Mouse (Mus musculus) lung, adult 2 months (tissue): ENCODE results near the gene E2f3.

Experiments used
- CTCF ChIP-seq: fragments of 200-500 bp; IDR thresholded peaks from 2 replicates; pipeline ENCODE4 v1.5.1; 2011; ENCODE audit warnings: mild to moderate bottlenecking, low read length, control low read depth; ENCODE audit not compliant: insufficient read depth
- POLR2A ChIP-seq: fragments of 200-500 bp; IDR thresholded peaks from 2 replicates; pipeline ENCODE4 v1.6.1; 2011; ENCODE audit warnings: low read depth, mild to moderate bottlenecking, control low read depth, low read length, borderline replicate concordance; ENCODE audit errors: extremely low read depth

DNA sequence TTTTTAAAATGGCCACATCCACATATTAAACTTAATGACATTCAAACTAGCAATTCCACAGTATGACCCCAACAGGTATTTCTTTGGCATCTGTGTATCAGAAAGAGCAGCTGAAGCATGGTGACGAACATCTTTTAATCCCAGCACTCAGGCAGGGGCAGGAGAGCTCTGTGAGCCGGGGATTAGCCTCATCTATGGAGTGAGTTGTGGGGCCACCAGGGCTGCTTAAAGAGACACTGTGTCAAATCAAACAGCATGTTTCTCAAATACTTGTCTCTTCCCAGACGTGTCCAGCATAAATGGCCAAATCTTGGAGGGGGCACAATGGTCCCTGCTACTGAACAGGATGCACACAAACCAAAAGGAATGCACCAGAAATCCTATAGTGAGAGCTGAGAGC is 59.7 kb downstream of the E2f3 start:
- TF ChIP-seq CTCF: no peak
- no peak for TF ChIP-seq POLR2A
